Comparison of ENCODE assay signal across 19 mouse cellular contexts in the genomic region with DNA sequence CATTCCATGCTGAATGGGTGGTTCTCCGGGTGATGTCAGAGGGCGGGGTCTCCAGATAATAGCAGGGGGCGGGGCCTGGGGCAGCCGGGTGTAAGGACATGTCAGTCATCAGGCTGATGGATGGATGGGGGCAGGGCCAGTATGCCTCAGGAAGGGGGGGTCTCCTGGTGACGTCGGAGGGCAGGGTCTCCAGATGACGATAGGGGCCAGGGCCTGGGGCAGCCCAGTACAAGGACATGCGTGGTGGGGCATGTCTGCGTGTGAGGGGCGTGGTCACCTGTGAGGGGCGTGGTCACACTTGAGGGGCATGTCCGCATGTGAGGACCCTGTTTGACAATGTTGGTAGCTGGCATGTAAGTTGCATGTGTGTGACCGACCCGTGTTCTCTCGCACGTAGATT. TPM values are rescaled to one million over a fixed set of nuclear protein-coding genes. Genes with fewer than 3 reads are reported as not detected.
DNase-seq lines count a peak whose midpoint lies in the region; ATAC-seq and TF ChIP-seq lines count a peak whose summit lies in the region.
"Had no signal": no experiment of that assay in that cellular context is flagged by ENCODE, and none has a peak within 500 bp of the region (broad histone marks: within the 10 kb centered on the region; RNA-seq: fewer than 3 reads in every experiment).

No protein-coding gene starts in this region.

- ATAC-seq in forebrain, embryonic 13.5 days: peak; percentile 24; the same call in 1 of the 2 replicates
- ATAC-seq in forebrain, embryonic 15.5 days (replicated peaks): no peak
- ATAC-seq in kidney, embryonic 16.5 days (ENCODE audit: low FRiP score, low TSS enrichment): peak; percentile 42; the same call in 1 of the 2 replicates
- ATAC-seq in midbrain, postnatal 0 days (ENCODE audit: low FRiP score): 0 out of 2 replicates have a peak, but pooled peaks have one; percentile 16
- no peak for ATAC-seq in midbrain, embryonic 13.5 days
- ATAC-seq: Patski had no signal

- no peak for DNase-seq in kidney, adult 2 months
- DNase-seq in midbrain, postnatal 0 days (ENCODE audit: low spot score): no peak
- peak; percentile 61 for DNase-seq in testis, postnatal 10 days (ENCODE audit: low spot score)
- no peak for DNase-seq in right cerebral cortex, postnatal 25 days
- DNase-seq: adrenal gland, adult 8-10 months; B cell, adult 2 months; heart, postnatal 10 days; kidney, adult 11 months had no signal

- WGBS in forebrain, embryonic 13.5 days: 93% methylated on average over 16 of the region's 16 CpGs
- WGBS in forebrain, embryonic 15.5 days: 94% methylated on average over 16 of the region's 16 CpGs
- 91% methylated on average over 16 of the region's 16 CpGs for WGBS in kidney, embryonic 16.5 days
- 96% methylated on average over 16 of the region's 16 CpGs for WGBS in kidney, adult 2 months
- 95% methylated on average over 16 of the region's 16 CpGs for WGBS in midbrain, postnatal 0 days
- 95% methylated on average over 16 of the region's 16 CpGs for WGBS in midbrain, embryonic 13.5 days

- TF ChIP-seq POLR2A in kidney, adult 2 months (IDR thresholded peaks at IDR 0.05; ENCODE audit: low read depth, low read length): no peak

- H3K27ac ChIP-seq in forebrain, embryonic 13.5 days: no peak overlapping the region
- no peak overlapping the region for H3K27ac ChIP-seq in forebrain, embryonic 15.5 days (replicated peaks)
- no peak overlapping the region for H3K27ac ChIP-seq in kidney, embryonic 16.5 days (ENCODE audit: low read length)
- no peak overlapping the region for H3K27ac ChIP-seq in kidney, adult 2 months (ENCODE audit: insufficient read depth, low read depth, low read length)
- no peak overlapping the region for H3K27ac ChIP-seq in midbrain, postnatal 0 days (ENCODE audit: low read depth, low read length)
- no peak overlapping the region for H3K27ac ChIP-seq in midbrain, embryonic 13.5 days
- H3K27ac ChIP-seq: forebrain, embryonic 10.5 days had no signal

- no peaks in the 10 kb centered on the region for H3K36me3 ChIP-seq in forebrain, embryonic 13.5 days (ENCODE audit: poor library complexity, severe bottlenecking)
- no peaks in the 10 kb centered on the region for H3K36me3 ChIP-seq in forebrain, embryonic 15.5 days
- no peaks in the 10 kb centered on the region for H3K36me3 ChIP-seq in kidney, embryonic 16.5 days (ENCODE audit: insufficient read depth, low read length)
- H3K36me3 ChIP-seq in kidney, adult 2 months (ENCODE audit: control insufficient read depth, insufficient read depth, low read length): no peaks in the 10 kb centered on the region
- no peaks in the 10 kb centered on the region for H3K36me3 ChIP-seq in midbrain, postnatal 0 days (ENCODE audit: insufficient read depth, low read length)
- H3K36me3 ChIP-seq in midbrain, embryonic 13.5 days: no peaks in the 10 kb centered on the region
- H3K36me3 ChIP-seq: forebrain, embryonic 10.5 days had no signal

- no peaks in the 10 kb centered on the region for H3K27me3 ChIP-seq in forebrain, embryonic 13.5 days
- no peaks in the 10 kb centered on the region for H3K27me3 ChIP-seq in forebrain, embryonic 15.5 days
- H3K27me3 ChIP-seq in kidney, embryonic 16.5 days (ENCODE audit: insufficient read depth, low read length): no peaks in the 10 kb centered on the region
- H3K27me3 ChIP-seq in kidney, adult 2 months (replicated peaks; ENCODE audit: control insufficient read depth, insufficient read depth, low read length): no peaks in the 10 kb centered on the region
- no peaks in the 10 kb centered on the region for H3K27me3 ChIP-seq in midbrain, postnatal 0 days (ENCODE audit: insufficient read depth, low read length)
- H3K27me3 ChIP-seq in midbrain, embryonic 13.5 days: no peaks in the 10 kb centered on the region
- H3K27me3 ChIP-seq: Patski had no signal

- no peaks in the 10 kb centered on the region for H3K4me1 ChIP-seq in forebrain, embryonic 13.5 days
- no peaks in the 10 kb centered on the region for H3K4me1 ChIP-seq in forebrain, embryonic 15.5 days
- no peaks in the 10 kb centered on the region for H3K4me1 ChIP-seq in kidney, embryonic 16.5 days (ENCODE audit: insufficient read depth, low read length)
- H3K4me1 ChIP-seq in kidney, adult 2 months (ENCODE audit: control insufficient read depth, insufficient read depth, low read length): no peaks in the 10 kb centered on the region
- H3K4me1 ChIP-seq in midbrain, postnatal 0 days (ENCODE audit: insufficient read depth, low read length): no peaks in the 10 kb centered on the region
- H3K4me1 ChIP-seq in midbrain, embryonic 13.5 days (replicated peaks): no peaks in the 10 kb centered on the region
- H3K4me1 ChIP-seq: forebrain, embryonic 10.5 days had no signal

- H3K9me3 ChIP-seq in forebrain, embryonic 13.5 days (replicated peaks): peaks cover 23% of the 10 kb centered on the region
- H3K9me3 ChIP-seq in forebrain, embryonic 15.5 days: peaks cover 7% of the 10 kb centered on the region; the same call in 1 of the 2 replicates
- peaks cover 20% of the 10 kb centered on the region for H3K9me3 ChIP-seq in kidney, embryonic 16.5 days (ENCODE audit: low read length)
- H3K9me3 ChIP-seq in midbrain, postnatal 0 days (ENCODE audit: low read length): peaks cover 11% of the 10 kb centered on the region
- peaks cover 14% of the 10 kb centered on the region for H3K9me3 ChIP-seq in midbrain, embryonic 13.5 days

- no peak for TF ChIP-seq CTCF in kidney, adult 2 months (conservative IDR thresholded peaks at IDR 0.05; ENCODE audit: insufficient read depth, insufficient read length, low read depth, low read length)
- TF ChIP-seq CTCF in midbrain, postnatal 0 days (IDR thresholded peaks at IDR 0.05): no peak

- H3K9ac ChIP-seq in forebrain, embryonic 13.5 days: no peak overlapping the region
- no peak overlapping the region for H3K9ac ChIP-seq in forebrain, embryonic 15.5 days (replicated peaks)
- no peak overlapping the region for H3K9ac ChIP-seq in kidney, embryonic 16.5 days (replicated peaks; ENCODE audit: low read length)
- H3K9ac ChIP-seq in midbrain, postnatal 0 days (replicated peaks; ENCODE audit: low read length, poor library complexity, severe bottlenecking): no peak overlapping the region
- H3K9ac ChIP-seq in midbrain, embryonic 13.5 days (replicated peaks): no peak overlapping the region

- no peak overlapping the region for H3K4me3 ChIP-seq in forebrain, embryonic 13.5 days
- H3K4me3 ChIP-seq in forebrain, embryonic 15.5 days: no peak overlapping the region
- H3K4me3 ChIP-seq in kidney, embryonic 16.5 days (ENCODE audit: low read length): no peak overlapping the region
- H3K4me3 ChIP-seq in kidney, adult 2 months (ENCODE audit: insufficient read depth, low read depth, low read length): no peak overlapping the region
- H3K4me3 ChIP-seq in midbrain, postnatal 0 days (ENCODE audit: low read depth, low read length): no peak overlapping the region
- no peak overlapping the region for H3K4me3 ChIP-seq in midbrain, embryonic 13.5 days (replicated peaks)
- H3K4me3 ChIP-seq: forebrain, embryonic 10.5 days had no signal

- H3K4me2 ChIP-seq in forebrain, embryonic 13.5 days: no peak overlapping the region
- H3K4me2 ChIP-seq in forebrain, embryonic 15.5 days (replicated peaks): no peak overlapping the region
- H3K4me2 ChIP-seq in kidney, embryonic 16.5 days (replicated peaks; ENCODE audit: low read depth, low read length): no peak overlapping the region
- no peak overlapping the region for H3K4me2 ChIP-seq in midbrain, postnatal 0 days (ENCODE audit: low read depth, low read length, poor library complexity, severe bottlenecking)
- H3K4me2 ChIP-seq in midbrain, embryonic 13.5 days (replicated peaks): no peak overlapping the region

RNA-seq across cellular contexts. Expression of gene Vmn2r89, which starts 17.1 kb away (rescaled TPM):
- not detected in 2 replicates for polyA plus RNA-seq in forebrain, embryonic 13.5 days (2015; fragmentation: Nextera tagmentation; extraction: Ambion mirVana)
- polyA plus RNA-seq in forebrain, embryonic 15.5 days (2015; fragmentation: Nextera tagmentation; extraction: Ambion mirVana): not detected in 2 replicates
- polyA plus RNA-seq in kidney, embryonic 16.5 days (2015; fragmentation: Nextera tagmentation; extraction: Ambion mirVana): not detected in 2 replicates
- not detected in 2 replicates for polyA plus RNA-seq in kidney, adult 2 months (2012; rRNA removed)
- total RNA-seq in midbrain, postnatal 0 days (2014; rRNA removed): 0.05 TPM in 1 of 2 replicates, not detected in the other
- not detected in 2 replicates for polyA plus RNA-seq in midbrain, postnatal 0 days (2015; fragmentation: Nextera tagmentation; extraction: Ambion mirVana)
- polyA plus RNA-seq in midbrain, embryonic 13.5 days (2015; fragmentation: Nextera tagmentation; extraction: Ambion mirVana): not detected in 2 replicates
- total RNA-seq: adrenal gland, adult 8-10 months; gastrocnemius, adult 8-10 months; heart, postnatal 10 days; left cerebral cortex, postnatal 14 days; megakaryocyte-erythroid progenitor cell, adult 5-6 weeks; neutrophil, adult 5-6 weeks had no signal
- polyA plus RNA-seq: forebrain, embryonic 10.5 days; liver, embryonic 16.5 days; Patski had no signal

RNA-seq across cellular contexts. Expression of gene Vmn2r88, which starts 23.9 kb away (rescaled TPM):
- polyA plus RNA-seq in forebrain, embryonic 13.5 days (2015; fragmentation: Nextera tagmentation; extraction: Ambion mirVana): not detected in 2 replicates
- polyA plus RNA-seq in forebrain, embryonic 15.5 days (2015; fragmentation: Nextera tagmentation; extraction: Ambion mirVana): not detected in 2 replicates
- not detected in 2 replicates for polyA plus RNA-seq in kidney, embryonic 16.5 days (2015; fragmentation: Nextera tagmentation; extraction: Ambion mirVana)
- not detected in 2 replicates for polyA plus RNA-seq in kidney, adult 2 months (2012; rRNA removed)
- total RNA-seq in midbrain, postnatal 0 days (2014; rRNA removed): not detected in 2 replicates
- not detected in 2 replicates for polyA plus RNA-seq in midbrain, postnatal 0 days (2015; fragmentation: Nextera tagmentation; extraction: Ambion mirVana)
- not detected in 2 replicates for polyA plus RNA-seq in midbrain, embryonic 13.5 days (2015; fragmentation: Nextera tagmentation; extraction: Ambion mirVana)
- total RNA-seq: adrenal gland, adult 8-10 months; gastrocnemius, adult 8-10 months; heart, postnatal 10 days; left cerebral cortex, postnatal 14 days; megakaryocyte-erythroid progenitor cell, adult 5-6 weeks; neutrophil, adult 5-6 weeks had no signal
- polyA plus RNA-seq: forebrain, embryonic 10.5 days; liver, embryonic 16.5 days; Patski had no signal

Comparison
In these comparisons a context has a peak if more than half of its experiments do, and no peak if none do; other contexts are left out.
1. ATAC-seq: peak in forebrain, embryonic 13.5 days (single experiment), kidney, embryonic 16.5 days (single experiment) and midbrain, postnatal 0 days (single experiment); none in forebrain, embryonic 15.5 days (single experiment) and midbrain, embryonic 13.5 days (single experiment).